Mouse (Mus musculus) kidney, adult 2 months (tissue): ENCODE results near the gene Gpr68.

Experiments
- CTCF ChIP-seq: fragments of 200-500 bp; conservative IDR thresholded peaks from 2 replicates; pipeline ENCODE4 v1.5.1; 2011; ENCODE audit warnings: low read depth, mild to moderate bottlenecking, control low read depth, low read length, moderate library complexity, mixed read lengths; ENCODE audit not compliant: insufficient read depth, insufficient read length
- POLR2A ChIP-seq: fragments of 200-500 bp; IDR thresholded peaks from one replicate; pipeline ENCODE4 v1.6.1; 2011; ENCODE audit warnings: low read depth, low read length, control low read depth

DNA sequence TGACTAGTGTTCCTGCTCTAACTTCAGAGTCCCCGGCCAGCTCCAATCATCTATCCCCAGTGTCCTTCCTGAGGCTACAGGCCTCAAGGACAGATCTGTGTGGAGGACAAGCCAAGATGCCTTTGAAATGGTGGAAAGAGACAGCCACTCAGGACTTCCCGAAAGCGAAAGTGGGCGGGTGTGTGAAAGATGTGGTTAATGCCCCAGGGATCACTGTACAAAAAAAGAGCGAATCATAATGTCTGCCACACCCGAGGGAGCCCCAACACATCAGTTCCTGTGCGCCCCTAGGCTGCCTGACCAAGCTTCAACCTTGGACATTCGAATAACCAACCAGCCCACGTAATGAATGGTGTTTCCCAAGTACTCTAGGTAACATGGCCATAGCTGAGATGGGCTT is 20.3 kb upstream of the Gpr68 start:
- TF ChIP-seq CTCF (no peak), POLR2A (no peak)
